Mouse (Mus musculus) brain, adult 2 months (tissue): Measurements from ENCODE around the gene Upk2.

Experiments used
- DNase-seq: peaks from one replicate; pipeline ENCODE4 v3.0.0; 2011; ENCODE audit warnings: low read depth, low spot score

Upk2 gene

DNA sequence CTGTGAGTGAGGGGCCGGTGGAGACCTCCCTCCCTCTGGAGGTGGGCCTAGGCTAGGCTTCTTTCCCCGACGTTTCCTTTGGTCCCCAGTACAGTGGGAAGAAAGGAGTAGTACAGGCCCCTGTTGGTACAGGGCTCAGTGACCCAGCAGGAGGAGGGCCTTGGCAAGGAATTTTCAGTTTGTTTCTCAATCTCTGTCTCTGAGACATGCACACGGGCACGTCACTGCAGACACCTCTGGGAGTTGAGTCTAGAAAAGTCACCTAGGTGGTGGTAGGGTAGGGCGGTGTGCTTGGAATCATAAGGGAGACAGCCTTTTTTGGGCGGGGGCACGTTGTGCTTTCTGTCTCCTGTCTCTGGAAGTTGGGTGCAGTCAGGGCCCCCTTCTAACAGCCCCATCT, 33.6 kb upstream of the Upk2 start:
- DNase-seq = no peak

DNA sequence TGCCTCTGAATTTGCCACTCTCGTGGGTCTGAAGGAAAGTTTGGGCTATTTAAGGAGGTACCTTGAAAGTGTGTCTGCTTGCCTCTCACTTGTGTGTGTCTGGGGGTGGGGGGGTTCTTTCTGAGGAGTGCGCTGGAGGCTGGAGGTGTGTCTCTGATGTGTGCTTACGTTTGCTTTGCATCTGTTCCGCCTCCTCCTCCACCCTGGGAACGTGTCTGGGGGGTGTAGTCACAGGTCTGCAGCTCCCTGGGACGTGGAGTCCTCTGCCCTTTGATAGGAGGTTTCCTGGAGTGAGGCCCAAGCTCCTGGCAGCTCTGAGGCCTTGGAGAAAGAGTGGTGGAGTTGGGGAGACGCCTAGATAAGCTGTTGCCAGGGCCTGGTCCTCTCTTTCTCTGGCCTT, 32.7 kb upstream of the Upk2 start:
- peak; percentile 64 for DNase-seq

DNA sequence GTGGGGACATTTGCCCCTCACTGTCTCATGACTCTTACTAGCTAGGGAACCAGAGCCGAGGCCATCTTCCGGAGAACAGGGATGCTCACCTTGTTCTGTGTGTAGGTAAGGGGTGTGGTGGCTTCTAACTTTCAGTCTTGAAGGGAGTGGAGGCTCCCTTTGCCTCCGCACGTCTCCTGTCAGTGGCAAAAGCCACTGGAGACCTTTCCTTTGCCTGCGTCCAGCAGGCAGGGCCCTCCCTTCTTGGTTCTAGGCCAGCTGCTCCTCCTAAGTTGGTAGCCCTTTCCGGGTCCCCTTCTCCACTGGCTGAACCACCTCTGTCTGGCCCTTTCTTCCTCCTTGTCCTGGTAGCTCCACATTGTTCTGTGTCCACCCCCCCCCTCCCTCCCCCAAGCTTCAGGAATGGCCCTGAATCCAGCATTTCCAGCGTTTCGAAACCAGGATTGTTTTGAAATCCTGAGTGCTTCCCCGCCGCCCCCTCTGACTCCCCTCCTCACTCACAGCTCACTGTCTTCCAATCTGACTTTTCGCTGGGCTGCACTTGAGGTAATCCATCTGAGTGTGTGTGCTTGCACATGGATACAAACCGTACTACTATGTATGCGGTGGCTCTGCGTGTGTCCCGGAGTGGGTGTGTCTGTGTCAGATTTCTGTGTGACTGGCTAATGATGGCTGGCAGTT, 32.1 kb upstream of the Upk2 start:
- no peak for DNase-seq

DNA sequence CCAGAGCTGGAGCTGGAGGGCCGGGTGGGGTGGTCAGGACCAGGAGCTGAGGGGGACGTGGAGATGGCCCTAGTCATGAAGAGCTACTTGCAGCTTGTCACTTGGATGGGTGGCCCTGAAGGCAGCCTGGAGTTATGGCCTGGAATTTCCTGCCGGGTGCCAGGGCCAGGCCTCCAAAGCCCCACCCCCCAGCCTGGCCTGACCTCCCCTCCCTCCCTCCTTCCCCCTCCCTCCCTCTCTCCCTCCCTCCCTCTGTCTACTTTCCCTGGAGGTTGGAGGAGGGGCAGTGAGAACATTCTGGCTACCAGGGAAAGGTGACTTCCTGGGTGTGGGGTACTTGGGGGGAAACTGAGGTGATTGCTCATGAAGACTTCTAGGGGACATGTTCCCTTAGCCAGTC, 31.6 kb upstream of the Upk2 start:
- DNase-seq = peak; percentile 65

DNA sequence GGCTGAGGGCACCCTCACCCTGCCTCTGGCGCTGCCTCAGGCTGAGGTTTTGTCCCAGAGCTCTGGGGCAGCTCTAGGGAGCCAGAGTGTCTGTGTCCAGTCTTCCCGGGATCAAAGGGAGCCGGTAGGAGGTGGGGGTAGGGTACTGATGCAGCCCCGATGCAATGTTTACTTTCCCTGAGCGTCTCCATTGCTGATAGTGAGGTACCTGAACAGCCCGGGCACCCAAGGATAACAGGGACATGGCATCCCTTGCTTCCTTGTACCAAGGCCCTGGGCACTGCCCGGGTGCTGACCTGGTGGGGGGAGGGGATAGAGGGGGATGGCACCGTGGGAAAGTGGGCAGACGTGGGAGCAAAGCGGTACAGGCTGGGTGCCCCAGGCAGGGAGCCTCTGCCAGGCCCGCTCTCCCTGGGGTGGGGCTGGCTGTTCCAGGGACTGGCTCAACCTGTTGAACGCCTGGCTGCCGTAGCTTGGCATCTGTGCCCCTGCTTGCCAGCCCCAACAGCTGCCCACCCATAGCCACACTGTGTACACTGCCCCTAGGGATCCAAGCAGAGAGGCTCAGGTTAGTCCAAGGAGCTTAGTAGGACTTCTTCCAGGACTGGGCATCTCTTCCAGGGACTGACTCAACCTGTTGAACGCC, 30.9 kb upstream of the Upk2 start:
- no peak for DNase-seq

DNA sequence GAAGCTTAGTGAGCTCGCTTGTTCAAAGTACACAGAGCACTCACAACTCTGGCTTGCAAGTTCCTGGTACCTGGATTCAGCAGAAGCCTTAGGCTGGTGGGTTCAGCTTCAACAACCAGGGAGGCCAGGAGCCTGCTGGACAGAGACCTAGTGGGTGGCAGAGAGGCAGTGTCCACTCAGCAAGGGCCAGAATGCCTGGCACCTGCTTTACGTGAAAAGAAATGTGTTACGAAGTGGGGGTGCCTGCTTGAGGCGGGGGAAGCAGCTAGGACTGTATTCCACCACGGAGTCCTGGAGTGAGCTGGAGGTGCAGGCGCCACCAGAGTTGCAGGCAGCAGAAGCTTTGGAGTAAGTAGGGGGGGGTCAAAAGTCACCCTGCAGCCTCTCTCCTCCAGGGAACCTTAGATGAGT, 30.3 kb upstream of the Upk2 start:
- DNase-seq = no peak

DNA sequence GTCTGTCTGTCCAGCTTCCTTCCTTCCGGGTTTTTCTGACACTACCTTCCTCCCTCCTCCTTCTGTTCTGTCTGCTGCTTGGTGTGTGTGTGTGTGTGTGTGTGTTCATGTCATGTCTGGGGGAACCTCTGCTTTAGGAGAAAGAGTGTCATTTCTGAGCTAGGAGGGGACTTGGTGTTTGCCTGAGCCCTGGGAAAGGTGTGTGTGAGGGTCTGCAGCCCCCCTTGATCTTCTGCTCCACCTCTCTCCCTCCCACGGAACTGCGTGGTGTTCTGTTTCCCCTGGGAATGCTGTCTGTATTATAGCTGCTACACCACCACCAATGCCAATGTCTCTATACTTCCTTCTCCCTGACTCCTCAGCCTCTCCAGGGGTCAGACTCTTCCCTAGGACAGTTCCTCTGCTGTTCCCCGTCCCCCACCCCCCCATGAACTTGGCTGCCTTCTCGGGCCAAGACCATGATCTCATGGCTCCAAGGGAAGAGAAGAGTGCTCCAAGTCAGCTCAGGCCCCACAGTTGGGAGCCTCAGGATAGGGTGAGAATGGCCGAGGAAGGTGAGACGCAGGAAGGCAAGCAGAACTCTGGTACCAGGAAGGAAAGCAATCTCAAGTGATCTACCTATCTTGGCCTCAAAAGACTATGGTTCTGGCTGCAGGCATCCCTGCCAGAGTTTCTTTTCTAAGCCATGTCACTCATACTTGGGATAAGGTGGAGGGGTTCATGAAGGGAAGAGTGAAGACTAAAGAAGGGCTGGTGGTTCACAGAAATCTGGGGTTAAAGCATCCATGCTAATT, 29.7 kb upstream of the Upk2 start:
- DNase-seq = no peak

DNA sequence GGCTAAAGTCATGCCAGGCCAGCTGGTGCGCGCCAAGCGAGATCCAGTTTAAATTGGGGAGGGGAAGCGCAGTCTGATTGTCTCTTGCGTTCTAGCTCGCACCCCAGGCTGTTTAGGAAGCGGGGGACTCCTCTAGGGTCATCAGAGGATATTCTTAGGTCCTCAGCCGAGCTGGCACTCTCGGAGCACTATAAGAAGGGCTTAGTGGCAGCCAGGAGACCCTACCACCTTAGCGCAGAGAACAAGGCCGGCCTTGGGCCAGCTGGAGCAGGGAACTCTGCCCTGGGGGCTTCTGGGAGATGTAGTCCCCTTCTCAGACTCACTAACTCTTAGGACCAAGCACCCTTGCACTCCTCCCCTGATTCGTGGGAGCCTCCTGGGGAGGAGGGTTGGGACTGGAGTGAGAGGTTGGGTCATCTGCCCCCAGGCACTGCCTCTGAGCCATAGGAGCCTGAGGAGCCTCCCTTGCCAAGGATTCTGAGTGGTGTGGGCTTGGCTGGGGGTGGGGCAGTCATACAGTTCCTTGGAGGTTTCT, 28.8 kb upstream of the Upk2 start:
- peak; percentile 85 for DNase-seq

DNA sequence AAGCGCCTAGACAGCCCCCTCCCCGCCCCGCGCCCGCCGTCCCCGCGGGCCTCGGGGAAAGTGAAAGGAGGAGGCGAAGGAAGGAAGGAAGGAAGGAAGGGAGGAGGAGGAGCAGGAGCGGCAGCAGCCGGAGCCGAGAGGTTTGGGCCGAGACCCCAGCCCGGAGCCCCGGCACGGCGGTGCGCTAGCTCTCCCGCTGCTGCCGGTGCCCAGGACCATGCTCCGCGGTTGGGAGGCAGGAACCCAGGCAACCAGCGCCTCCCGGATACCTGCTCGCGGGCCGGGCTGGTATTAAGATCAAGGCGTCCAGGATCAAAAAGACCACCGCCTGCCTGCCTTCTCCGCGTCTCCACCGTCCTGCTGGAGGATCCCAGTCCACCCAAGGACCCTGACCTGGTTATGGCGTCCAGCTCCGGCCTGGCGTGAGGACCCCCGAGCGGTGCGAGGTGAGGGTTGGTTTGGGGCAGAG, 28.3 kb upstream of the Upk2 start:
- no peak for DNase-seq

DNA sequence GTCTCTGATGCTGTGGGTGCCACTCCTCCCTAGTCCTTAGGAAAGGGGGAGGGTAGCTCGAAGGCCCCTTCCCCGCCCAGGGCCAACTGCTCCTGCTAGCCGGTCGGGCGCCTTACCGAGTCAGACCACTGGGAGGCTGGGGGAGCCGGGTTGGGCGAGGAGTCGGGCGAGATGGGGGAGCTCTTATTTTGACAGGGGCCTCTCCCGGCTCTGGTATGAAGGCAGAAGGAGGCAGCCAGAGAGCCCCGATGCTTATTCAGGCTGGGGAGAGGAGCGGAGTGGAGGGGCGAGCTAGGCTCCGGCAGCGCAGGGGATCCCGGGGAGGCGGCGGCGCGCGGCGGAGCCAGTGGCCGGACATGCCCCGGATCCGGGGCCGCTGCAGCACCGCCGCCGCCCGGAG, 27.8 kb upstream of the Upk2 start, which contains the start of gene Bcl9l:
Bcl9l (plus strand) TSS at position 274 of the 400 bp plus-strand sequence.
- peak; percentile 97 for DNase-seq

DNA sequence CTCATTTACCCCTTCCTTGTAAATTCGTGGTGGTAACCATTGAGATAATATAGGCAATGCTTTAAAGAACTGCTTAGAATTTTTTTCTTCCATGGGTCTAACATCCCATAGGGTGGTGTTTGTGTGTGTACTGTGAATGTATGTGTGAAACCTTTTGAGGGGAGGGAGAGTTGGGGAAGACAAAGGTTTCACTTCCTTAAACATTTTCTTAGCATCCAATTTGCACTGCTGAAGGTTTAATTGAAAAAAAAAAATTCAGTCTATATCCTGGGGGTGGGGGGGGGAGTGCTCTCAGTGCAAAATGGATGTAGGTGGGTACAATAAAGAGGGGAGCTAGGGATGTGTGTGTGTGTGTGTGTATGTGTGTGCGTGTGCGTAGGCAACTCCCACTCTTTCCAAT, 27.3 kb upstream of the Upk2 start:
- no peak for DNase-seq

DNA sequence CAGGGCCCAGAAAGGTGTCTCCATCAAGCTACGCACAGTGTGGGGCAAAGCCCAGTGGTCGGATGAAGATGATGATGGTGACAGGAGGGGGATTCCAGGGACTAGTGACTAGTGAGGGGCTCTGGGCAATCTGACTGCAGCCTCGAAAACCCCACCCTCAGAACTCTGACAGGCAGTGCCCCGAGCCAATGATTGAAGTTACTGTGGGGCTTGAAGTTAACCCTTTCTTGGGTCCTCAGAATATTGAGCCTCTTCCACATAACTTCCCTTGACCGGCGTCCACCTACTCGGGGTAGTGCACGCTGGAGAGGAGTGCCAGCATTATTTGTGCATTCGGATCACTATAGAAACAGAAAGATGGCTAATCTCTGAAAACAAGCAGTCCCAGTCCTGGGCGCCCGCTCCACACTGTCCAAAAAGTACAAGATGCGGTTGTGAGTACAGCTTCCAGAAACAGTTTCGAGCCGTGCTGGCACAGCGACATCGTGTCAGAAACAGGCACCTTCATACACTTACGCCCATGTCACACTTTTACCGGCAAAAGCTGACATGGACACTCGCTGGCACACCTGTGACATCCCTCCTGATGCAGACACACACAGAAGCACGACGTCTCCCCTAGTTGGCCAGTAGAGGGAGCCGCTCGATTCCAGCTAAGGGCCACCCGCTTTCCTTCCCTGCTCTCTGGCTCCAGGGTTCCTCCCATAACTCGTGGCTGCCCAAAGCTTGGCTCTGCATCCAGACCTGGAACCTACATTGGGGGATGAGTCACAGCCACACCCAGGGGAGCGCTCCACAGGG, 25.1 kb upstream of the Upk2 start:
- peak; percentile 98 for DNase-seq

DNA sequence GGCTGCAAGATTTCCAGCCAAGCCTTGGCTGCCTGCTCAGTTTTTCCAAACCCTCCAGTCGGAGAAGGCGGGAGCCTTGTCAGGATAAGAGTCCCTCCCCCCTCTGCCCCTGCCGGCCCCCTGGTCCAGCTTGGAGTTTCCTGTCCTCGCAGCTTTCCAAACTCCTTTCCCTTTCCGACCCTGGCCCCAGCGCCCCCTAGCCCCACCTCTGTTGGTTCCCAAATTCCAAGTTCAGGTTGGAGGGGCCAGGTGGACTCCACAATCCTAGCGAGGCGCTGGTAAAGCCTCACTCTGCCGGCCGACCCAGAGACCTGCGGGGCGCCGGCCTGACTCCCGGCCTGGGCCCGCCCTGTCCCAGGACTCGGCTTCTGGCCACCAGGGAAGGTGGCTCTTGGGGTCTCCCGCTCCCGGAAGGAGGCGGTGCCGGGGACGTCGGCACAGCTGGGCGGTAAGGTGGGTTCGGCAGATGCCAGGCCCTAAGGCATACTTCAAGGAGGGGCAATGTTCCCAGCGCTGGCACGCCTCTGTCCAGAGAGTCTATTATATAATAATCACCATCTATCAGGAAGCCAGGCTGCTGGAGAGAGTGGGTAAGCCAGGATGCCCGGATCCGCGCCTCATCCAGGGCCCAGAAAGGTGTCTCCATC, 24.3 kb upstream of the Upk2 start:
- peak; percentile 92 for DNase-seq

DNA sequence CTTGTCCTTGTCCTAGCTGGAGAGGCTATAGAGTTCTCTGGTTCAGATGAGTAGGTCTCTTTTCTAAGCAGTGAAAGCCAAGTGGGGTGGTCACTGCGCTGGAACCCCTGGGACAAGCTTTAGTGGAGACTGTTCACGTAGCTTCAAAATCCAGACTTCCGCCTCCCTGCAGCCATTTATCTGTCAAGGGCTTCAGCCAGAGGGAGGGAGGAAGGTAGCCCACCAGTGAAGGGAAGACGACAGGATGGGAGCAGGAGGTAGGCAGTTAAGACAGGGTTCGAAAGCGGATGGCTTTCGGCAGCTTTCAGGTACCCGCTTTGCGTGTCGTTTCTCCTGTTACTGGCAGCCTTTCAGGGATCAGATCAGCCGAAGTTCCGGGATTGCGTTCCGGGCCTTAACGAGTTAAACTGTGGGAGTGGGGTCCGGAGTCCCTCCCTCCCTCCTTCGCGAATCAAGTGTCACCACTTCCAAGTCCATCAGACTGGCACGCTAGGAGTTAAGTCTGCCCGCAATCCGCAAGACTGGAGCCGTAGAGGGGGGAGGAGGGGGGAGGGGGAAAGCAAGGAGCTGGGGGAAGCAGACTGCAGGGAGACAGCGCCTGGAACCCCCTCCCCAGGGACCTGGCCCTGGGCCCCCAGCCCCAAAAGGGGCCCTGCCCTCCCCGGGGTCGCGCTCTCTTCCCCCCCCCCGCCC, 23.6 kb upstream of the Upk2 start:
- DNase-seq = peak; percentile 94

DNA sequence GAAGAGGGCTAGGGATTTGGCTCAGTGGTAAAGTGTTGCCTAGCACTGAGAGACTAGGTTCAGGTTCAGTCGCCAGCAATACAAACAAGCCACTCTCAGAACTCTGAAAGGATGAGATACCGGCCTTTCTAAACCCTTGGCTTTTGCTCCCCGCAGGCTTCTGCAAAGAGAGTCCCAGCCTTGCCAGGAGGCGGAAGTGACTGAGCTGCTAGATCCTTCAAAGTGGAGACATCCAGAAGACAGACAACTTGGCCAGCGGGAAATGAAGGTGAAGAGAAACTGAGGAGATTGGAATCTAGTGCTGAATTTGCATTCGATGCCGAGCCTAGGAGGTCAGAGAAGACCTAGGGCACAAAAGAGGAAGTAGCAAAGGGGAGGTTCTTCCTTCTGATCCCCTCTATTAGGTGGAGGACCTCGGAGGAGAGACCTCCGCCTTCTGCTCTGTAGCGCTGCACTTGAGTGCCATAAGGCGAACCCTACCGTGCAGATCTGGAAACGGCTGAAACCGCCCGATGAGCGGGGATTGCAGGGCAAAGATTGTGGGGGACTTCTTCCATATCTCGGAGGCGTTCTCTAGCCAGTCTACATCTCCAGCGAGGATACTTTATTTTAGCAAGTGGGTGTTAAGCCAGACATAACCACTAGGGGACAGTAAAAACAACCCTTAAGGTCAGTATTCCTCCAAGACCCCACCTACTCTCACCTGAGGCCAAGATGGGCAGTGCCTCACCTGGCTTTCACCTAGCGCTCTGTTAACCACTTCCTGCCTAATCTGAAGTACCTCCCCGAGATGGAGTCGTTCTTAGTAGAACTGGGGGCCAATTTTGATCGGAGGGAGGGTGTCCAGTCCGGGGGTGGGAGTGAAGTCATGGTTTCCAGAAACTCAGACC, 22.8 kb upstream of the Upk2 start:
- DNase-seq = peak; percentile 92

DNA sequence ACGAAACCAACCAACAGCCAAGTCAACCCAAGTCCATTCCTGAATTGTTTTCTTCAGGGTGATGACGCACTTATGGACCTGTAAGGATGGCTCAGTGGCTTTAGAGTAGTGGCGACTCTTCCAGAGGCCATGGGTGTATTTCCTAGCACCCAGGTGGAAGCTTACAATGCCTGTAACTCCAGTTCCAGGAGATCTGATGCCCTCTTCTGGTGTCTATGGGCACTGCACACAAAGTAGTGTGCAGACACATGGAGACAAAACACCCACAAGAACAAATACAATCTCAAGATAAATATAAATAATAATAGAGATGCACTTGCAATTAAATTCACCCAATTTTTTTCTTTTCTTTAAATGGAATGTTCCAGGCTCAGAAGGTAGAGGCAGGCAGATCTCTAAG, 21.2 kb upstream of the Upk2 start:
- no peak for DNase-seq

DNA sequence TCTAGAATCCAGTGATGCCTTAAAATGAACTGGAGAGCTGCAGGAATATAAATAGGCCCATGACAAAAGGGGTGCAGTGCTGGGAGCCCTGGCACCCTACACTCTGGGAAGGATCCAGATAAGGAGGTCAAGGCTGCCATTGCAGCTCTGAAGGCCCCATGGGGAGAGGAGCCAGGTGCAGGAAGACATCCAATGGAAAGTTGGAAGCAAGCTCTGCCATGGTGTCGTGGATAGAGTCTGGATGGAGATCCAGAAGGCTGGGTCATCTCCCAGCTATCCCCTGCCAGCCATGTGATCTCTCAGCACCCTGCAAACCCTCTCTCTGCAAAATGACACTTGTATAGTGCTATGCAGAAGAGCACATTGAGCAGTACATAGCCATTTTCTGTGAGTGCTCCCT, 19.6 kb upstream of the Upk2 start:
- no peak for DNase-seq

DNA sequence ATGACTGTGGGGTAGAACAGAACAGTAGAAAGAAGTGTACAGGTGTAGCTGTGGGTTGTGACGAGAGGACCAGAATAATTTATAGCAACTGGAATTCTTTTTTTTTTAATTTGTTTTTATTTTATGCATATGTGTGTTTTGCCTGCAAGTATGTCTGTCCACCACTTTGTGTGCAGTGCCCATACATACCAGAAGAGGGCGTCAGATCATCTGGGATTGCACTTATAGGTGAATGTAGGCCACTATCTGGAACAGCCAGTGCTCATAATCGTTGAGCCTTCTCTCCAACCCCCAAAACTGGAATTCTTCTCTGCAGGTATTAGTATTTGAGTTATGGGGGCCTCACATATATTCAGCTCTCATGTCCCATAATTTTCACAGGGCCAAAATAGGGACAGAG, 18.4 kb upstream of the Upk2 start:
- DNase-seq = no peak

DNA sequence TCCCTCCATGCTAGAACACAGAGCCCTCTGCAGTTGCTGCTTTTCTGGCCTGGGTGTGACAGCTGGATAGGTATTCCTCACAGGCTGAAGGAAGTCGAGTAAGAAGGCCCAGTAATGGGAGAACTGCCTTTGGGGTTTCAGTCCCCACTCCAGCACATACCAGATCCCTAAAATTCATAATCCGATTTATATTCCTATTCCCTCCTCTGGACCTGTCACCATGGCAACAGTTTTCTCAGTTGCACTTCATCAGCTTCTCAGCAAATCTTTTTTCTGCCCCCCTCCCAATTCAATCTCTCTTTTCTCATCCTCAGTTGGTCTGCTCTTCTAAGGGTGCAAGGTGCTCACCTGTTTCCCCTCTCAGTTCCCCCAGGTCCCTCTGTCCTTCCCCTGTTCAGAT, 14.0 kb upstream of the Upk2 start:
- peak; percentile 54 for DNase-seq
